Mouse (Mus musculus): ENCODE data around the gene Cd3g.

The Cd3g gene

GRCm38 (mm10) chr9:44919606-44920005, 60.6 kb downstream of the Cd3g start:
- intact Hi-C loops (cut with DNase I) = loop anchor here (5.0 kb wide), 1 partner anchor 37 kb away; the partner anchor contains the start of gene Kmt2a

Measured in adrenal gland (tissue).